Mouse (Mus musculus) embryonic facial prominence, embryonic 14.5 days (tissue): ENCODE results near the gene Arhgef18. TPM values are rescaled to one million over a fixed set of nuclear protein-coding genes. Genes with fewer than 3 reads are reported as not detected.

Source experiments
- ATAC-seq: fragments of 200-750 bp; cut with Nextera tagmentation; 2 replicates; pipeline ENCODE4 v1.8.0; 2017; ENCODE audit warnings: low read depth, moderate number of reproducible peaks, moderate TSS enrichment
- DNase-seq: peaks from one replicate; pipeline ENCODE4 v3.0.0-alpha.2; 2015; ENCODE audit warnings: low spot score
- H3K27ac ChIP-seq: fragments of 300-500 bp; sonication (generic); replicated peaks from 2 replicates; pipeline ENCODE4 v1.5.1; 2014; ENCODE audit warnings: low read depth, mild to moderate bottlenecking, low read length, moderate library complexity
- H3K27me3 ChIP-seq: fragments of 300-500 bp; sonication (generic); replicated peaks from 2 replicates; pipeline ENCODE4 v1.6.1; 2014; ENCODE audit warnings: low read length; ENCODE audit not compliant: control insufficient read depth, insufficient read depth
- H3K36me3 ChIP-seq: fragments of 300-500 bp; sonication (generic); 2 replicates; pipeline ENCODE4 v1.6.1; 2014; ENCODE audit warnings: low read length, mixed read lengths; ENCODE audit not compliant: control insufficient read depth, insufficient read depth
- H3K4me1 ChIP-seq: fragments of 300-500 bp; sonication (generic); 2 replicates; pipeline ENCODE4 v1.6.1; 2014; ENCODE audit warnings: antibody characterized with exemption, low read length; ENCODE audit not compliant: control insufficient read depth, insufficient read depth
- H3K4me2 ChIP-seq: fragments of 300-500 bp; sonication (generic); 2 replicates; pipeline ENCODE4 v1.6.1; 2014; ENCODE audit warnings: low read depth, mild to moderate bottlenecking, low read length, moderate library complexity, mixed read lengths
- H3K4me3 ChIP-seq: fragments of 300-500 bp; sonication (generic); 2 replicates; pipeline ENCODE4 v1.5.1; 2014; ENCODE audit warnings: low read depth, mild to moderate bottlenecking, low read length
- H3K9ac ChIP-seq: fragments of 300-500 bp; sonication (generic); 2 replicates; pipeline ENCODE4 v1.6.1; 2014; ENCODE audit warnings: low read depth, mild to moderate bottlenecking, low read length, moderate library complexity, mixed read lengths
- H3K9me3 ChIP-seq: fragments of 300-500 bp; sonication (generic); 2 replicates; pipeline ENCODE4 v1.6.1; 2016; ENCODE audit warnings: low read length; ENCODE audit not compliant: control insufficient read depth
- WGBS: fragments of 180-500 bp; shearing (Covaris S2); extraction: QIAGEN DNeasy Blood & Tissue Kit; methylation state at CpG from one replicate; pipeline ENCODE4 v1.1.7; 2014; 5-methylcytosine and 5-hydroxymethylcytosine counted together
- polyA plus RNA-seq: library from polyadenylated mRNA; unstranded; fragments of >200 nt; fragmentation: Nextera tagmentation; extraction: Ambion mirVana; gene quantifications from 2 replicates; pipeline ENCODE4 v1.2.1, GENCODE M21; 2014

Arhgef18 gene
- polyA plus RNA-seq, 1 experiment from 2014 or later = 8.7 TPM

DNA sequence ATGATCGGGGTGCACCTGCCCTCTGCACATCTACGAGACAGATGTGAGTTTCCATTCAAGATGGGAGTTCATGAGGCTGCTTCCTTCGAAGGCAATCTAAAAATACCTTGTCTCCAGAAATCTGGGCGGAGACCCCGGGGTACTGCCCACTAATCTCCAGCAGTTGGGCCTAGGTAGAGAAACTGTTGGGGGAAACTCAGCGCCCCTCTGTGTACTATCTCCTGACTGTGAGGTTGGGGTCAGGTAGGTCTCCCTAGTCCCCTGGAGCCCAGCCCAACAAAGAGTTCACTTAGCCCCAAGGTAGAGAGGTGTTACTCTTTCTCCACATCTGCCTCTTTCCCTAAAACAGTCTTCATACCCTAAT, 101.0 kb downstream of the Arhgef18 start:
- peaks cover 35% of the 10 kb centered on the region for H3K36me3 ChIP-seq
- peak overlapping the region; percentile 95 for H3K27ac ChIP-seq
- DNase-seq (peak; percentile 34), ATAC-seq (no peak)
- peak overlapping the region; percentile 97 for H3K4me3 ChIP-seq
- peaks cover 12% of the 10 kb centered on the region; the same call in 1 of the 2 replicates for H3K9me3 ChIP-seq
- H3K4me1 ChIP-seq = peaks cover 4% of the 10 kb centered on the region; the same call in 1 of the 2 replicates
- 35% methylated on average over 6 of the region's 6 CpGs for WGBS
- no peaks in the 10 kb centered on the region for H3K27me3 ChIP-seq
- H3K4me2 ChIP-seq = peak overlapping the region; percentile 84
- H3K9ac ChIP-seq = peak overlapping the region; percentile 98

DNA sequence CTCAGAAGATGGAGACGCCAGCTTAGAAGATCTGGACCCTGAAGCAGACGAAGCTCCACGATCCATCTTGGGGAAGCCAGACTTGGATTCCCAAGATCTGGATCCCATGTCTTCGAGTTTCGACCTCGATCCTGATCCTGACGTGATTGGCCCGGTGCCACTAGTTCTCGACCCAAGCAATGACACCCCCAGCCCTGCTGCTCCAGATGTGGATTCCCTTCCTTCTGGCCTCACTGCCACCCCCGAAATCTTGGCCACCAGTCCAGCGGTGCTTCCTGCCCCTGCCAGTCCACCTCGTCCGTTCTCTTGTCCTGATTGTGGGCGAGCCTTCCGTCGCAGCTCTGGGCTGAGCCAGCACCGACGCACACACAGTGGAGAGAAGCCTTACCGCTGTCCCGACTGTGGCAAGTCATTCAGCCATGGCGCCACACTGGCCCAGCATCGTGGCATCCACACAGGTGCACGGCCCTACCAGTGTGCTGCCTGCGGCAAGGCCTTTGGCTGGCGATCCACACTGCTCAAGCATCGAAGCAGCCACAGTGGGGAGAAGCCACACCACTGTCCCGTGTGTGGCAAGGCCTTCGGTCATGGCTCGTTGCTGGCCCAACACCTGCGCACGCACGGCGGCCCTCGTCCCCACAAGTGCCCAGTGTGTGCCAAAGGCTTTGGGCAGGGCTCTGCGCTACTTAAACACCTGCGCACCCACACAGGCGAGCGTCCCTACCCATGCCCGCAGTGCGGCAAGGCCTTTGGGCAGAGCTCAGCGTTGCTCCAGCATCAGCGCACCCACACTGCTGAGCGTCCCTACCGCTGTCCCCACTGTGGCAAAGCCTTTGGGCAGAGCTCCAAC, 103.0 kb downstream of the Arhgef18 start:
- no peak overlapping the region for H3K27ac ChIP-seq
- 96% methylated on average over 38 of the region's 44 CpGs for WGBS
- H3K4me1 ChIP-seq = peaks cover 9% of the 10 kb centered on the region; the same call in 1 of the 2 replicates
- no peak for ATAC-seq
- H3K4me2 ChIP-seq = no peak overlapping the region
- H3K36me3 ChIP-seq = peaks cover 35% of the 10 kb centered on the region
- H3K4me3 ChIP-seq = no peak overlapping the region
- no peaks in the 10 kb centered on the region for H3K27me3 ChIP-seq
- H3K9ac ChIP-seq = no peak overlapping the region
- no peak for DNase-seq
- peaks cover 12% of the 10 kb centered on the region; the same call in 1 of the 2 replicates for H3K9me3 ChIP-seq

DNA sequence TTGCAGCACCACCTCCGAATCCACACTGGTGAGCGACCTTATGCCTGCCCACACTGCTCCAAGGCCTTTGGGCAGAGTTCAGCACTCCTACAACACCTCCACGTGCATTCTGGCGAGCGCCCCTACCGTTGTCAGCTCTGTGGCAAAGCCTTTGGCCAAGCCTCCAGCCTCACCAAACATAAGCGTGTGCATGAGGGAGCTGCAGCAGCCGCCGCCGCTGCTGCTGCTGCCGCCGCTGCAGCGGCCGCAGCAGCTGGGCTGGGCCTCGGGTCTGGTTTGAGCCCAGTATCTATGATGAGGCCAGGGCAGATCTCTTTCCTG, 103.6 kb downstream of the Arhgef18 start:
- Histone ChIP-seq H3K36me3 (peaks cover 35% of the 10 kb centered on the region), H3K27me3 (no peaks in the 10 kb centered on the region), H3K4me3 (no peak overlapping the region)

DNA sequence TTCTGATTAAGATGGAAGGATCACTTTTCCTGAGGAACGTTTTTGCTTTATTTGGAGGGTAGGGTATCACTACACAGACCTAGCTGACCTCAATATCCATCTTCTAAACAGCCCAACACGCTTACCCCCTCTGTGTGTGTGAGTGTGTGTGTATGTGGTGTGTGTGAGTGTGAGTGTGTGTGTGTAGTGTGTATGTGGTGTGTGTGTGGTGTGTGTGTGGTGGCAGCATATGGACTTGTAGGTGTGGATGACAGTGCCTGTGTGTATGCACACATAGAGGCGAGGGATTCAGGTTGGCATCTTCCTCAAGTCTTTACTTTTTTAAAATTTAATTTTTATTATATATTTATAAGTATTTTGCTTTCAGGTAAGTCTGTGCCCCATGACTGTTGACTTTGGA, 105.8 kb downstream of the Arhgef18 start:
- ATAC-seq (no peak), DNase-seq (no peak)

More for the DNA sequence above, 103.6 kb downstream of the Arhgef18 start:
- DNase-seq (no peak), ATAC-seq (no peak)
- H3K27ac ChIP-seq = no peak overlapping the region
- H3K4me2 ChIP-seq = no peak overlapping the region
- WGBS = 93% methylated on average over 15 of the region's 15 CpGs
- peaks cover 12% of the 10 kb centered on the region; the same call in 1 of the 2 replicates for H3K9me3 ChIP-seq
- peaks cover 13% of the 10 kb centered on the region; the same call in 1 of the 2 replicates for H3K4me1 ChIP-seq
- H3K9ac ChIP-seq = no peak overlapping the region

DNA sequence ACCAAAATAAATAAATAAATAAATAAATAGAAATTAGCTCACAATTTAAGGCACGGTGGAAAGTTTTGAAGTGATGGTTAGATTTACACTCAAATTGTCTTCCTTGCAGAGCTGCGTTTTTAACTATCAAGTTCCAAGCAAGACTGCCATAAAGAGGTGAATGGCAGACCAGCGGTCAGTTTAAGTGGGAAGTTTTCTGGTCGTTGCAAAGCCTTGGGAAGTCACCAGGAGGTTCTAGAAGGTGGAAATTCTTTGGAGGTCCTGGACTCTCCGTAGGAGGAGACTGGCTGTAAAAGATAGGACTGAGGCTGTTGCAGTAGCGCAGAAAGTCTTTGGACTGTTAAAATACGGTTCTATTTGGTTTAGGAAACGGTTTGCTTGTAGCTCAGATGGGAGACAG, 106.9 kb downstream of the Arhgef18 start:
- 5% methylated on average over 8 of the region's 8 CpGs for WGBS
- Histone ChIP-seq H3K4me1 (peaks cover 13% of the 10 kb centered on the region), H3K27ac (peak overlapping the region; percentile 94), H3K4me3 (peak overlapping the region; percentile 76), H3K27me3 (no peaks in the 10 kb centered on the region), H3K4me2 (peak overlapping the region; percentile 78), H3K9ac (peak overlapping the region; percentile 82), H3K9me3 (peaks cover 10% of the 10 kb centered on the region; the same call in 1 of the 2 replicates), H3K36me3 (peaks cover 32% of the 10 kb centered on the region)
- no peak for ATAC-seq
- no peak for DNase-seq

More for the DNA sequence above, 105.8 kb downstream of the Arhgef18 start:
- Histone ChIP-seq H3K4me3 (no peak overlapping the region), H3K36me3 (peaks cover 35% of the 10 kb centered on the region), H3K9ac (no peak overlapping the region), H3K9me3 (peaks cover 12% of the 10 kb centered on the region; the same call in 1 of the 2 replicates), H3K4me2 (no peak overlapping the region), H3K27me3 (no peaks in the 10 kb centered on the region), H3K4me1 (peaks cover 17% of the 10 kb centered on the region), H3K27ac (no peak overlapping the region)
- 88% methylated on average over 3 of the region's 3 CpGs for WGBS

DNA sequence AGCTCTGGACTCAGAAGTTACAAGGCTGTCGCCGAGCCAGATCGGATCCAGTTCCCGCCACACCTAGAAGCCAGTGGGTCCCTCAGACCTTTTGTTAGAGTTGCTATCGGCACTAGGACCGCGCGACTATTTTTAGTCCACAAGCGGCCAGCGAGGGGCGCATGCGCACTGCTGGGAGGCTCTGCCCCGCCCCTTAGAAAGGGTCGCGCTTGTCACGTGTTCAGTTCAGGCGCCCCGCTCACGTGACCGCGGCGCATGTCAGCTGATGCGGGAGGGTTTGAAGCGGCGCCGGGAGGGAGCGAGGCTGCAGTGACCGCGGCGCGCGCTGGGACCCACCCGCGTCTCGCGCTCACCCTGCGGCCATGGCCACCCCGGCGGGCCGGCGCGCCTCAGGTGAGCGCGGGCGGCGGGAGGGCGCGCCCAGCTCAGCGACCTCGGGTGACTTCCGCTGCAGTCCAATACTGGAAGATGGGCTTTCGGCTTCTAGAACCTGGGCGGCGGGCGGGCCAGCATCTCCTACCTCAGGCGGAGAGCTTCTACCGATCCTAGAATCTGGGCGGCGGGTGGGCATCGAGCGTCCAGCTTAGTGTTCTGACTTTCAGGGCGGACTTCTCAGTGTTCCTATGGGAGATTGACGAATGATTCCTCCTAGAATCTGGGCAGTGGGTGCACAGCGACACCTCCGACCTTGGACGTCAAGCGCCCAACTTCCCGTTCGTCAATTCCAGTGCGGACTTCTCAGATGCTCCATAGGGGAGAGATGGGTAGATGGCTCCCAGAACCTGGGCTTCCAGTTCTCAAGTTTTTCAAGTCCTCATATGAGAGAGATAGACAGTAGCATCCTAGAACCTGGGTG, 107.7 kb downstream of the Arhgef18 start, which contains the start of gene Mcoln1:
TSS of gene Mcoln1 (plus strand) at position 223 of the 856 bp plus-strand sequence.
- ATAC-seq = peak; percentile 89
- DNase-seq = peak; percentile 99
- H3K4me3 ChIP-seq = peak within 1 kb of the TSS; percentile 76

DNA sequence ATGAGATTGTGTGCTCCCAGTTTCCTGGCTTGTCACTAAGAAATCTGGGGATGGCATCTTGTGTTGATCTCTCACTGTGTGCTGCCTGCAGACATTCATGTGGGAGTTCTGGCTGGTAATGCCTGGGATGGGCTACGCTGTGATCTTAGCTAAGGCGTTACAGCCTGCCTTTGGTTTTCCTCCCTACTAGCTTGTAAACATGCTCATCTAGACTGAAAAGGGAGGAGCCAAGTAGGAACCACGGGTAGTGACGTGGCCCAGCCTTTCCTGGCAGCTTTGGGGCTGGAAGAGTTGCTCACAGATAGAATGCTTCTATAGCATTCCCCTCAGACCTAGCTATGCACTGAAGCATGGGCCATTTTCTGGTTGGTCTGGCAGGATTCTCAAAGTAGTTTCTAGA, 109.4 kb downstream of the Arhgef18 start:
- H3K9ac ChIP-seq = no peak overlapping the region
- no peaks in the 10 kb centered on the region for H3K9me3 ChIP-seq
- no peak overlapping the region for H3K4me3 ChIP-seq
- no peak overlapping the region for H3K27ac ChIP-seq
- H3K4me2 ChIP-seq = no peak overlapping the region
- H3K27me3 ChIP-seq = no peaks in the 10 kb centered on the region
- 73% methylated on average over 4 of the region's 4 CpGs for WGBS
- DNase-seq = peak; percentile 2
- ATAC-seq = no peak
- H3K36me3 ChIP-seq = peaks cover 26% of the 10 kb centered on the region
- H3K4me1 ChIP-seq = peaks cover 13% of the 10 kb centered on the region

More for the DNA sequence above, 107.7 kb downstream of the Arhgef18 start, which contains the start of gene Mcoln1:
- peak within 1 kb of the TSS; percentile 78 for H3K4me2 ChIP-seq
- H3K9ac ChIP-seq = peak within 1 kb of the TSS; percentile 82
- peak within 1 kb of the TSS; percentile 94 for H3K27ac ChIP-seq
- H3K4me1 ChIP-seq = peaks cover 13% of the 10 kb centered on the region
- no peaks in the 10 kb centered on the region for H3K27me3 ChIP-seq
- H3K9me3 ChIP-seq = peaks cover 7% of the 10 kb centered on the region; the same call in 1 of the 2 replicates
- WGBS = under 1% methylated on average over 45 of the region's 70 CpGs
- H3K36me3 ChIP-seq = peaks cover 26% of the 10 kb centered on the region
